Comparison of ENCODE assay signal across 9 mouse cellular contexts in the genomic region with DNA sequence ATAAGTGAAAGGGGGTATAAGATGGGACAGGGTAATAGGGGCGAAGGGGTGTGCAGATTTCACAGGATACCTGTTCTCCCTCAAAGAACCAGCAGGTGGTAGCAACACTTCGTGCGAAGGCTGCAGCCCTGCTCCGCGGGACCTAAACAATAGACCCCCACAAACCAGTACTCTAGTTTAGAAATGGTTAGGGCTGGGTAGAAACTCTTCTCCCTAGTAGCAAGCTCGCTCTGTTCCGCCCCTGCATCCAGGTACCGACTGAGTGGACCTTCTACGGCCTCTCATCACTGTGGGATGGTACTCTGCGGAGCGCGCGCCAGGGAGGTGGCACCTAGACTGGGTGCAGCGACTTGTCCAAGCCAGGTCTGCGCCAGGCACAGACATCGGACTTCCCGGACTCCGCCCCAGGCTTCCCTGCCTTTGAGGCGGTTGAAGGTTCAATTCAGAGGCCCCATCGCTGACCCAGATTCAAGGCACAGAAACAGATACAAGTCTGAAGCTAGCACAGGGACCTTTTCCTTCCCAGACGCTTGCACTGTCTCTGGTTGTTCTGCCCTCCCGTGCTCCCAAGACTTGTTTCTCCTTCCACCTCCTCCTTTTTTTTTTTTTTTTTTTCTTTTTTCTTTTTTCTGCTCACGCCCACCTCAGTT. TPM values are rescaled to one million over a fixed set of nuclear protein-coding genes. Genes with fewer than 3 reads are reported as not detected.
A peak's percentile ranks its signal among the peaks of the same experiment; 100 is the strongest.
DNase-seq lines count a peak whose midpoint lies in the region; ATAC-seq and TF ChIP-seq lines count a peak whose summit lies in the region.
"Had no signal": no experiment of that assay in that cellular context is flagged by ENCODE, and none has a peak within 500 bp of the region (broad histone marks: within the 10 kb centered on the region; RNA-seq: fewer than 3 reads in every experiment).

No protein-coding gene starts in this region.

- peak overlapping the region; percentile 59 for H3K4me3 ChIP-seq in embryonic fibroblast, embryonic 13.5 days (ENCODE audit: insufficient read depth, low read length)
- H3K4me3 ChIP-seq in hindbrain, postnatal 0 days (ENCODE audit: low read length): peak overlapping the region; percentile 92
- peak overlapping the region; percentile 74 for H3K4me3 ChIP-seq in midbrain, embryonic 16.5 days (ENCODE audit: low read depth, low read length)

- H3K9me3 ChIP-seq in hindbrain, postnatal 0 days (ENCODE audit: low read length): no peaks in the 10 kb centered on the region
- no peaks in the 10 kb centered on the region for H3K9me3 ChIP-seq in midbrain, embryonic 16.5 days (replicated peaks; ENCODE audit: control insufficient read depth, low read length, poor library complexity, severe bottlenecking)

- no peak for TF ChIP-seq CTCF in Patski (IDR thresholded peaks at IDR 0.05)
- TF ChIP-seq CTCF in embryonic fibroblast, embryonic 13.5 days (IDR thresholded peaks at IDR 0.05; ENCODE audit: borderline replicate concordance, insufficient read depth, low read length): peak; percentile 69; the same call in 1 of the 2 replicates
- TF ChIP-seq CTCF in hindbrain, postnatal 0 days (IDR thresholded peaks at IDR 0.05; ENCODE audit: low read depth): peak; percentile 80

- H3K27me3 ChIP-seq in Patski: no peaks in the 10 kb centered on the region
- H3K27me3 ChIP-seq in hindbrain, postnatal 0 days (ENCODE audit: insufficient read depth, low read length): no peaks in the 10 kb centered on the region
- no peaks in the 10 kb centered on the region for H3K27me3 ChIP-seq in midbrain, embryonic 16.5 days (ENCODE audit: control insufficient read depth, insufficient read depth, low read depth, low read length)

- ATAC-seq in Patski: peak; percentile 42
- peak; percentile 79 for ATAC-seq in hindbrain, postnatal 0 days
- ATAC-seq in midbrain, embryonic 16.5 days: peak; percentile 73

- POLR2A ChIA-PET in Patski (lab: Charles Lee): interaction anchor here (0.6 to 0.7 kb wide), 4 partner anchors 29 to 139 kb away, joined by 3 to 8 read pairs (median 6); no protein-coding TSS in a partner anchor

- no peaks in the 10 kb centered on the region for H3K4me1 ChIP-seq in embryonic fibroblast, embryonic 13.5 days (ENCODE audit: control insufficient read depth, insufficient read depth, low read length)
- peaks cover 3% of the 10 kb centered on the region; the same call in 1 of the 2 replicates for H3K4me1 ChIP-seq in hindbrain, postnatal 0 days (ENCODE audit: insufficient read depth, low read length)
- H3K4me1 ChIP-seq in midbrain, embryonic 16.5 days (ENCODE audit: control insufficient read depth, insufficient read depth, low read length): peaks cover 25% of the 10 kb centered on the region

- no peaks in the 10 kb centered on the region for H3K36me3 ChIP-seq in hindbrain, postnatal 0 days (ENCODE audit: insufficient read depth, low read length)
- H3K36me3 ChIP-seq in midbrain, embryonic 16.5 days (ENCODE audit: control insufficient read depth, insufficient read depth, low read length): no peaks in the 10 kb centered on the region

- peak overlapping the region; percentile 98 for H3K4me2 ChIP-seq in hindbrain, postnatal 0 days (ENCODE audit: low read depth, low read length)
- peak overlapping the region; percentile 95 for H3K4me2 ChIP-seq in midbrain, embryonic 16.5 days (ENCODE audit: low read length)

- CTCF ChIA-PET in Patski (lab: Charles Lee): interaction anchor here (0.7 to 1.9 kb wide), 6 partner anchors 9 to 718 kb away, joined by 3 to 7 read pairs (median 3); no protein-coding TSS in a partner anchor

- peak overlapping the region; percentile 84 for H3K9ac ChIP-seq in hindbrain, postnatal 0 days (replicated peaks; ENCODE audit: low read length)
- peak overlapping the region; percentile 93 for H3K9ac ChIP-seq in midbrain, embryonic 16.5 days (ENCODE audit: low read depth, low read length)

- DNase-seq in cerebellum, postnatal 25 days: peak; percentile 24 to 34
- no peak for DNase-seq in cerebellum, adult 9-11 months
- DNase-seq in Patski (ENCODE audit: low read depth, low spot score) (no peak), liver (peak; percentile 49)
- peak; percentile 86 for DNase-seq in hindbrain, postnatal 0 days (ENCODE audit: low spot score)
- peak; percentile 26 for DNase-seq in testis, postnatal 14 days (ENCODE audit: low spot score)

- under 1% methylated on average over 23 of the region's 23 CpGs for WGBS in hindbrain, postnatal 0 days
- 1% methylated on average over 23 of the region's 23 CpGs for WGBS in midbrain, embryonic 16.5 days

- no peak for TF ChIP-seq POLR2A in embryonic fibroblast, embryonic 13.5 days (IDR thresholded peaks at IDR 0.05; ENCODE audit: low read depth, low read length)

- in situ Hi-C loops in Patski (cut with MboI; ENCODE audit: low pct_unique_long_range_greater_than_20kb): loop anchor here (5.0 to 25.0 kb wide), 2 partner anchors 653 to 983 kb away; a partner anchor contains a TSS

- H3K27ac ChIP-seq in embryonic fibroblast, embryonic 13.5 days (ENCODE audit: insufficient read depth, low read length): no peak overlapping the region
- H3K27ac ChIP-seq in hindbrain, postnatal 0 days: peak overlapping the region; percentile 84
- peak overlapping the region; percentile 90 for H3K27ac ChIP-seq in midbrain, embryonic 16.5 days (ENCODE audit: low read length)

RNA-seq across cellular contexts. Expression of a gene that starts 0.8 kb away (rescaled TPM):
- polyA plus RNA-seq in Patski (2021): 35.5 TPM
- polyA plus RNA-seq in embryonic fibroblast, embryonic 13.5 days (2011; ENCODE audit: insufficient read length, low read depth, missing spikeins): 3.1 and 5.6 TPM in 2 replicates
- total RNA-seq in hindbrain, postnatal 0 days (2014; rRNA removed): 58.4 and 79.1 TPM in 2 replicates
- 25.1 and 27.9 TPM in 2 replicates for polyA plus RNA-seq in hindbrain, postnatal 0 days (2015; fragmentation: Nextera tagmentation; extraction: Ambion mirVana)
- 43.7 and 46.4 TPM in 2 replicates for polyA plus RNA-seq in midbrain, embryonic 16.5 days (2015; fragmentation: Nextera tagmentation; extraction: Ambion mirVana)

RNA-seq across cellular contexts. Expression of a gene that starts 31.7 kb away (rescaled TPM):
- 1.2 TPM for polyA plus RNA-seq in Patski (2021)
- not detected in 2 replicates for polyA plus RNA-seq in embryonic fibroblast, embryonic 13.5 days (2011; ENCODE audit: insufficient read length, low read depth, missing spikeins)
- 0.58 TPM in 1 of 2 replicates, not detected in the other for total RNA-seq in hindbrain, postnatal 0 days (2014; rRNA removed)
- 0.45 and 0.58 TPM in 2 replicates for polyA plus RNA-seq in hindbrain, postnatal 0 days (2015; fragmentation: Nextera tagmentation; extraction: Ambion mirVana)
- 0.85 and 0.93 TPM in 2 replicates for polyA plus RNA-seq in midbrain, embryonic 16.5 days (2015; fragmentation: Nextera tagmentation; extraction: Ambion mirVana)
- total RNA-seq: adrenal gland, adult 18-20 months had no signal

Comparison
In these comparisons a context has a peak if more than half of its experiments do, and no peak if none do; other contexts are left out.
1. DNase-seq: peak in cerebellum, postnatal 25 days (2 of 2), hindbrain, postnatal 0 days (single experiment), liver (single experiment) and testis, postnatal 14 days (single experiment); none in cerebellum, adult 9-11 months (single experiment) and Patski (single experiment).
2. Peak in every context shown above with its lines, with median percentiles within 50 percentile points of each other: ATAC-seq and H3K4me3 ChIP-seq.